Mouse (Mus musculus): ENCODE data around the gene Sez6l2.
"Not testable (repeated sequence)": the region's sequence is repeated elsewhere in the genome, so short reads cannot be mapped to it uniquely, and the experiment has no call there.

Gene Sez6l2

DNA sequence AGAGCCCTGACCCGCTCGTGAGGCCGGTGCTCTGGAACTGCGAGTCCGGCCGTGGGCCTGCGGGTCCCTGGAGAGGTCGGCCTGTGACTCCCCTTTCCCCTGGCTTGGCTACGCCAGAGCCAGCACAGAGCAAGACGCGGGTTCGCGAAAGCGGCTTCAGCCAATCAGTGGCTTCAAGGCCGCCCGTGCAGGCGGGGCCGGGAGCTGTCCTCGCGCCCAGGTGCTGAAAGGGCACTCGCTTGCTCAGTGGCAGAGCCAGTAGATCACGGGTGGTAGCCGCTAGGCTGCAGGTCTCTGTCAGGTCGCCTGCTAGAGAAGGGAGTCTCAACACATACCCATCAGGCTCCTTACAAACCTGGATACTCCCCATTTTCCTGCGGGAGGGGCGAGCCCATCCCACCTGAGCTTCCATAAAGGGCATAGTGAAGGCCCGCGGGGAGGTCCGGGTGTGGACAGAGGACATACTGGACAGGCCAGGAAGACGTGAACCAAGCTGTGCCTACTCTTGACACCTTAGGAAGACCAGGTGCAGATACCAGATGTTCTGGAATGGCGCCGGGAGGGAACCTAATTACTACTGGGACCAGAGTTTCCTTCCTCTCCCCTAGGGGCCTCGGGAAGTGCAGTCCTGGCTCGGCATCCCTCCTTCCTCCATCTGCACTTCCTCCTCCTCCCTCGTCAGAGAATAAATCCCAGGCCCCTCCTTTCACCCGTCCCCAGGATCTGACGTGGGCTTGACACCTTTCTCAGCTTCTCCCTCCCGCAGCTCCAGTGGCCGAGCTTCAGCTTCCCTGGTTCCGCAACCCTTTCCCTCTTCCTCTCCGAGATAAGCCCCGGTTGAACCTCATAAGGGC is at the start of gene Sez6l2:
Gene Sez6l2 (plus strand): TSS at position 771 of the 854 bp plus-strand sequence.
- in situ Hi-C loops (cut with MboI, MseI) = no loop called here

DNA sequence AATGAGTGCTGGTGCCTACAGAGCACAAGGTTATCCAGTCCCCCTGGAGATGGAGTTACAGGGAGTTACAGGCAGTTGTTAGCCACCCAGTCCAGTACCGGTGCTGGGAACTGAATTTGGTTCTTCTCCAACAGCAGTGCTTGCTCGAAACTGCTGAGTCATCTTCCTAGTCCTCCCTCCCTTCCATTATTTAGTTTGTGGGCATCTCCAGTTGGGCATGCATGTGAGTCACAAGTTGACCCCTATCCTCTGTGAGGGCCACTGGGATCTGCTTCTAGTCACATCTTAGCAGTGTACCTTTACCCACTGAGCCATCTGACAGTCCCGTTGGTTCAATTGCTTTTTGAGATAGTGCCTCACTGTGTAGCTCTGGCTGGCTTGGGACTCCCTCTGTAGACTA is 44.8 kb upstream of the Sez6l2 start:
- in situ Hi-C loops (cut with MboI, MseI) = loop anchor here (5.0 kb wide), 1 partner anchor 87 kb away; no protein-coding TSS in a partner anchor

GRCm38 (mm10) chr7:126914844-126915243 is 35.5 kb upstream of the Sez6l2 start:
- in situ Hi-C loops (cut with MboI, MseI) = loop anchor here (5.0 kb wide), 1 partner anchor 98 kb away; no protein-coding TSS in a partner anchor

DNA sequence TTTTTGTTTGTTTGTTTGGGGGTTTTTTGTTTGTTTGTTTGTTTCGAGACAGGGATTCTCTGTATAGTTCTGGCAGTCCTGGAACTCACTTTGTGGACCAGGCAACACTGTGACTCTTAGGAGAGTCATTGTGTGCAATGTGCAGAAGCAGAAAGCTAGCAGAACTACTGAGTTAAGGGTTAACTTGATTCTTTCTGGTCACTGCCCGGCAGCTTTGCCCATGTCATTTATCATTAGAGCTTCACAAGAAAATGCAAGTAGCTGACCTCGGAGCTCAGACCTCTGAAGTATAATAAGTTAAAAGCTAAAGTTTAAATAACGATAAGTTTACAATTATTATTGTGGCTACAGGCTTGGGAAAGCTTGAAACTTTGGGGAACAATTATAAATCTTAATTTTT is 32.0 kb upstream of the Sez6l2 start:
- in situ Hi-C loops (cut with MboI, MseI) = not testable (repeated sequence)

GRCm38 (mm10) chr7:126919973-126920372 is 30.4 kb upstream of the Sez6l2 start:
- in situ Hi-C loops (cut with MboI, MseI) = no loop called here

DNA sequence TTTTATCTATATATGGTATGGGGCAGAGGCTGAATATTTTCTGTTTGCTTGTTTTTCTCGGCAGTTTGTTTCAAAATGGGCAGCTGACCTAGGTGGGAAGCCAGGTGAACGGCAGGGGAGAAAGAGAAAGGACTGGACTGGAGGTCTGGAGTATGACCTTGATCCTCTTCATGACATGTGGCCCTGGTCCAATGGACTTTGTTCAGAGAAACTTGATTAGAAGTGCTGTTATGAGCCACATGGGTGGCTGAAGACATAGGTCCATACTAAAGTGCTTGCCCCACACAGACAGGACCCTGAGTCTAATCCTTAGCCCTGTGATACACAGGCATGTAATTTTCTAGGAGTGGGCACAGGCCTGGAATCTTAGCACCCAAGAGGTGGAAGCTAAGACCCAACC is 28.8 kb upstream of the Sez6l2 start:
- in situ Hi-C loops (cut with MboI, MseI) = no loop called here

DNA sequence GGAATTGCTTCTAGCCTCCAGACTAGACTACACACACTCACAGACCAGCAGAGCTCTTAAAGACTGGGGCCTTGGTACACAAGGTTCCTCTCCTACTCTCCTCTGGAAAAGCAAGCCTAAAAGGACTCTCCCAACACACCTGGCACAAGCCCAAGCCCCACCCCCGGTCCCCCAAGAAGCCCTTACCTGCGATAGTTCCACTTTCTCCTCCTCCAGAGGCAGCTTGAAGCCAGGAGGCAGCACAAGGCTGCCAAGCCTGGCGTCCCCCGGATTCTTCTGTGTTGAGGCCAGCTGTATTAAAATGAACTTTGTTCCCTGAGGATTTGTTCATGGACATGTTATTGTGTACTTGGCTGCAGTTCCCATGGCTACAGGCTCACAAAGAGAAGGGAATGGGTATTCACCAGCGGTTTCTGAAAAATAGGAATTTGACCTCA is 27.7 kb upstream of the Sez6l2 start, which contains the start of gene Tmem219:
Gene Tmem219 (minus strand): TSS at position 294 of the 437 bp plus-strand sequence.
- in situ Hi-C loops (cut with MboI, MseI) = no loop called here

GRCm38 (mm10) chr7:126923999-126924398 is 26.4 kb upstream of the Sez6l2 start:
- in situ Hi-C loops (cut with MboI, MseI) = no loop called here

DNA sequence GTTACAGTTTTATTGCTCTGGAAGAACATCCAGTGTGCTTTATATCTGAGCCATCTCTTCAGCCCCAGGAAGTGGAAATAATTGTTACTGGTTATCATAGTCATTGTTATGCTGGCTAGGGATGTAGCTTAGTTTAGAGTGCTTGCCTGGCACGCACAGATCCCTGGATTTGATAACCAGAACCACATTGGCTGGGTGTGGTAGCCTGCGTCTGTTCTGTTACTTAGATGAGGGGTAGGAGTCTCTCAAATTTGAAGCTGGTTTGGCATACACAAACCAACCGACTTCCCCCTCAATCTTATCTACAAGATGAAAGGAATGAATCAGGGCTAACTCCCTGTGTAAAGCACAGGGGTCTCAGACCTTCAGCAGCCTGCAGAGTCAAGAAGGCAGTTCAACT is 24.1 kb upstream of the Sez6l2 start:
- in situ Hi-C loops (cut with MboI, MseI) = no loop called here

- in situ Hi-C loops (cut with MboI, MseI) = no loop called here
These were observed 21.9 kb upstream of the Sez6l2 start, which contains the start of gene Kctd13 for GRCm38 (mm10) chr7:126928384-126929037. Gene Kctd13, plus strand, starts transcription at chr7:126928879.

- in situ Hi-C loops (cut with MboI, MseI) = no loop called here
These were observed 21.3 kb upstream of the Sez6l2 start for GRCm38 (mm10) chr7:126929046-126929445.

DNA sequence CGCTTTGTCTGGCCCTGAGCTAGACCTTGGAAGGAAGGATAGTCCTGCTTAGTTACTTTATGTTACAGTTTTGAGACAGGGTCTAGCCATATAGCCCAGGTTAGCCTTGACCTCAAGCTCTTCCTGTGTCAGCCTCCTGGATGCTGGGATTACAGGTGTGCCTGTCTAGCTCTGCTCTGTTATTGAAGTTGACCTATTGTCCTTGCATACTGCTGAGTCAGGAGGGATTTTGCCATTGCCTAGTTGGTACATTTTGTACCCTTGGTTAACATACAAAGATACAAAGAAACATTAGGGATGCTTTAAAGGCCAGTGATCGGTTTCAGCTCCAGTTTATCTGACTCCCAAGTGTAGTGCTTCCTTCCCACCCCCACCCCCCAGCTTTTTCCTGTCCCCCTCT is 17.7 kb upstream of the Sez6l2 start:
- in situ Hi-C loops (cut with MboI, MseI) = no loop called here

DNA sequence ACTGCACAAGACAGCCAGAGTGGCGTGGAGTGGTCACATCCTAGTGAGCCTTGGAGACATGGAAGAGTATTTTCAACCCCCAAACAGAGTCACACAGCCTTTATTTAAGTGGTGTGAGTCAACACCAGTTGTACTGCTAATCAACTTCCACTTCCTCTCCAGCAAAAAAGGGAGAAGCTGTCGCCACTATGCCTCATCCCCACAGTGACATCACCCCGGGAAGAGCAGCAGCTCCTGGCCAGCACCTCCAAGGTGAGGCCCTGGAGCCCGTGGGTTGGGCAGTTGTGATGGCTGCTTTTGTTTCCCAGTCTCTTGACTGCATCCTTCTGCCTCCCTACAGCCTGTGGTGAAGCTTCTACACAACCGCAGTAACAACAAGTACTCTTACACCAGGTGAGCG is 9.2 kb upstream of the Sez6l2 start:
- in situ Hi-C loops (cut with MboI, MseI) = no loop called here

- in situ Hi-C loops (cut with MboI, MseI) = no loop called here
These were observed 8.6 kb upstream of the Sez6l2 start for GRCm38 (mm10) chr7:126941801-126942200.

GRCm38 (mm10) chr7:126946530-126946929 is 3.8 kb upstream of the Sez6l2 start:
- in situ Hi-C loops (cut with MboI, MseI) = no loop called here

DNA sequence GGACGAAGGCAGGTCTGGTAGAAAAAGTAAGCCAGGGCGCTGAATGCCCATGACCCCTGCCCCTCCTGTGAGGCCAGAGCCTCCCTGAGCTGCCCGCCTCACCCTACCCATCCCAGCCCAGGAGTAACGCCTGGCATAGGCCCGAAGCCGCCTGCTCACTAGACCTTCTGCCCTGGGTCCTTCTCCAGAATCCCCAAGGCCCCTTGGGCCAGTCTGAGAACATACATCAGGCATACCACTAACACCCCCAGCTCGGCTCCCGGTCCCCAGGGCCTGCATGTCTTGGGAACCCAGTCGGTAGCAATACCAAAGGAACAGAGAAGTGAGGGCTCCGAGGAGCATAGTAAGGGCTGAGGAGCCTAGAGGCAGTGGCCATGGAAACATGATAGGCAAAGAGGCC is 1.7 kb upstream of the Sez6l2 start:
- in situ Hi-C loops (cut with MboI, MseI) = no loop called here

GRCm38 (mm10) chr7:126949403-126949792 is 965 bp upstream of the Sez6l2 start, which contains the start of gene Asphd1:
Gene Asphd1, minus strand, starts transcription at chr7:126949582.
- in situ Hi-C loops (cut with MboI, MseI) = no loop called here

DNA sequence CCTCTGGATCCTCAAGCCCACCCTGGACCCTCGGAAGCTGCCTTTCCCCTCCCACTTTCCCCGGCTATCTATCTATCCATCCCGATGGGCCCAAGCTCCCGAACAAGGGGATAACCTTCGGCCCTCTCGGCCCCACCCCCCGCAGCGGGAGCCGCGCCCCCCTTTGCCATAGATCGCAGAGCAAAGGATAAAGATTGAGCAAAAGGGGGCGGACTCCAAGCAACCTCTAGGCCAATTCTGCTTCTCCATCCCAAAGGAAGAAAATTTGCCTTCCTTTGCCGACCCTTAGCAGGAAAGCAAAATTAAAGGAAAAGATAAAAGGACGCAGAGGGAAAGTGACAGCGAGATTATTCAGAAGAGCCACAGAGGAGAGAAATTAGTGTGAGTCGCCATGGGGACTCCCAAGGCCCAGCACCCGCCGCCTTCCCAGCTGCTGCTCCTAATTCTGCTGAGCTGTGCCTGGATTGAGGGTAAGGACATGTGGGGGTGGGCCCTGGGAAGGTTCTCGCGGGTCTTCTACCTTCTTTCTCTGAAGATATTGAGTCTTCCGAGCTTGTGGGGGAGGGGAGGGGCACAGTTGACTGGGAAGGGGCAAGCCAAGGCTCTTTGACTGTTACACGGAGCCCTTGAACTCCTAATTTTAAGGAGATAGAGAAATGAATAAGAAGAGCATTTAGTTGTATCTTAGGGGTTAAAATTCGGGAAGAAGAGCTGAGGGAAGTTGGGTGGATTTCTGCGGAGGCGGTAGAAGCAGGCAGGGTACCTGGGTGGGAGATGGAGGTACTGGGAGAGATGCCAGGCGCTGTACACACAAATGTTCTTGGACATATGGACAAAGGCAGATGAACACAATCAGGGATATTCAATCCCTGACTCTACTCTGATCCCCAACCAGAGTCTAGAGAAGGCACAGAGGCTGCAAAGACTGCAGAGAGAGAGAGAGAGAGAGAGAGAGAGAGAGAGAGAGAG is 568 bp downstream of the Sez6l2 start:
- in situ Hi-C loops (cut with MboI, MseI) = no loop called here

GRCm38 (mm10) chr7:126951741-126952140 is 1.4 kb downstream of the Sez6l2 start:
- in situ Hi-C loops (cut with MboI, MseI) = no loop called here

GRCm38 (mm10) chr7:126952646-126953045 is 2.3 kb downstream of the Sez6l2 start:
- in situ Hi-C loops (cut with MboI, MseI) = no loop called here

DNA sequence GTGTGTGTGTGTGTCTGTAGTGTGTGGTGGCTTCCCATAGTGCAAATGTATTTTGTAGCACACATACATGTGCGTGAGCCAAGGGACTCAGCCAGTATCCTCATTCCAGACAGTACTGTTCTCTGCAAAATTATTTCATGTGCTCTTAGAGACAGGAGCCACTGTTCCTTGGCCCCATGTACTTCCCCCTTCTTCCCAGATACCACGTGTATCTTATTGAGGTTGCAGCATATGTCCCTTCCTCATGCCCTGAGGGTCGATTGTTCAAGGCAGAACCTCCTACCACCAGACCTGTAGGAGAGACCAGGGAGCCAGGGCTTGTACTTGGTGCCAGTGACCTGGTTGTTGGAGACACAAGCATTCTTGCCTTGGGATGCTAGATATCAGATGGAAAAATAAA is 4.8 kb downstream of the Sez6l2 start:
- in situ Hi-C loops (cut with MboI, MseI) = no loop called here
